ENCODE assay signal across 13 mouse cellular contexts in genomic region chr17:3157016-3157415, GRCm38 (mm10).
"Had no signal": no experiment of that assay in that cellular context is flagged by ENCODE, and none has a peak within 500 bp of the region (broad histone marks: within the 10 kb centered on the region; RNA-seq: fewer than 3 reads in every experiment).

No protein-coding gene starts in this region.

- H3K4me2 ChIP-seq: limb, embryonic 13.5 days; midbrain, embryonic 13.5 days; neural tube, embryonic 12.5 days had no signal

- ATAC-seq: midbrain, embryonic 13.5 days had no signal

- H3K27me3 ChIP-seq: limb, embryonic 13.5 days; midbrain, embryonic 13.5 days; neural tube, embryonic 12.5 days had no signal

- H3K4me1 ChIP-seq: limb, embryonic 13.5 days; midbrain, embryonic 13.5 days; neural tube, embryonic 12.5 days had no signal

- H3K9me3 ChIP-seq: limb, embryonic 13.5 days; midbrain, embryonic 13.5 days; neural tube, embryonic 12.5 days had no signal

- DNase-seq: kidney, adult 2 months; kidney, postnatal 36 days; left cerebral cortex, postnatal 4 days; lung, adult 18-20 months; thymus, adult 2 months; thymus, postnatal 36 days had no signal

- H3K9ac ChIP-seq: limb, embryonic 13.5 days; liver, embryonic 14.5 days; midbrain, embryonic 13.5 days; neural tube, embryonic 12.5 days had no signal

- H3K4me3 ChIP-seq: limb, embryonic 13.5 days; midbrain, embryonic 13.5 days; myocyte; neural tube, embryonic 12.5 days had no signal

- H3K27ac ChIP-seq: kidney, postnatal 0 days; limb, embryonic 13.5 days; liver, embryonic 14.5 days; midbrain, embryonic 13.5 days; neural tube, embryonic 12.5 days; stomach, postnatal 0 days had no signal
